Mouse (Mus musculus): ENCODE measurements at regions not wholly inside any gene's neighbourhood (a gene's known extent, or its start where the extent isn't known, plus 50 kb on each side); places are given as distances from the start of the nearest gene placed in this dataset.

- TF ChIP-seq POLR2A (IDR thresholded peaks at IDR 0.05; ENCODE audit: control insufficient read depth, low read depth, low read length) (no peak), CTCF (IDR thresholded peaks at IDR 0.05; ENCODE audit: control insufficient read depth, insufficient read depth, insufficient replicate concordance, low read depth, low read length) (no peak)
Measured at GRCm38 (mm10) chr1:33031991-33032390, 484.9 kb upstream of the Gm5415 start.
